Mouse (Mus musculus): ENCODE results near the gene Atg101.

GRCm38 (mm10) chr15:101238885-101239511, 45.1 kb upstream of the Atg101 start:
- TF ChIP-seq TAL1 (IDR thresholded peaks at IDR 0.05; ENCODE audit: low read length), result no peak
- TF ChIP-seq GATA1 (IDR thresholded peaks at IDR 0.05; ENCODE audit: low read length), result no peak
